Mouse (Mus musculus): ENCODE results near the gene Ptprn. TPM values are rescaled to one million over a fixed set of nuclear protein-coding genes. Genes with fewer than 3 reads are reported as not detected.

Gene Ptprn
- polyA plus RNA-seq, 1 experiment from 2014 or later: 3.6 TPM

- H3K36me3 ChIP-seq: no peaks in the 10 kb centered on the region
- no peak within 1 kb of the TSS for H3K9ac ChIP-seq
- no peak within 1 kb of the TSS for H3K4me2 ChIP-seq (replicated peaks)
- 10% methylated on average over 13 of the region's 13 CpGs for WGBS
- H3K27ac ChIP-seq: no peak within 1 kb of the TSS
- no peak within 1 kb of the TSS for H3K4me3 ChIP-seq (replicated peaks)
- no peaks in the 10 kb centered on the region for H3K9me3 ChIP-seq
- H3K4me1 ChIP-seq (replicated peaks): no peaks in the 10 kb centered on the region
- ATAC-seq: no peak
- peaks cover 15% of the 10 kb centered on the region for H3K27me3 ChIP-seq (replicated peaks)
These were observed 13.9 kb upstream of the Ptprn start, which contains the start of gene Resp18 for GRCm38 (mm10) chr1:75278228-75278627. TSS of gene Resp18 (minus strand) at chr1:75278415.

- H3K4me2 ChIP-seq (replicated peaks): no peak overlapping the region
- peaks cover 15% of the 10 kb centered on the region for H3K27me3 ChIP-seq (replicated peaks)
- no peak overlapping the region for H3K27ac ChIP-seq
- 6% methylated on average over 23 of the region's 23 CpGs for WGBS
- no peak overlapping the region for H3K4me3 ChIP-seq (replicated peaks)
- ATAC-seq: no peak
- H3K36me3 ChIP-seq: no peaks in the 10 kb centered on the region
- H3K4me1 ChIP-seq (replicated peaks): no peaks in the 10 kb centered on the region
- no peak overlapping the region for H3K9ac ChIP-seq
- H3K9me3 ChIP-seq: no peaks in the 10 kb centered on the region
These were observed 13.2 kb upstream of the Ptprn start for GRCm38 (mm10) chr1:75277195-75278188.

- ATAC-seq: no peak
- H3K36me3 ChIP-seq: no peaks in the 10 kb centered on the region
- H3K27me3 ChIP-seq (replicated peaks): peaks cover 29% of the 10 kb centered on the region
- no peaks in the 10 kb centered on the region; the same call in 1 of the 2 replicates for H3K4me1 ChIP-seq (replicated peaks)
- H3K4me2 ChIP-seq (replicated peaks): peak overlapping the region; percentile 33
- WGBS: 2% methylated on average over 40 of the region's 40 CpGs
- H3K4me3 ChIP-seq (replicated peaks): 0 out of 2 replicates have a peak overlapping the region, but pooled peaks have one; percentile 22
- no peak overlapping the region for H3K27ac ChIP-seq
- no peak overlapping the region for H3K9ac ChIP-seq
- H3K9me3 ChIP-seq: no peaks in the 10 kb centered on the region
These were observed 1.0 kb downstream of the Ptprn start for GRCm38 (mm10) chr1:75262969-75263951.

GRCm38 (mm10) chr1:75261278-75261677 lies 3.0 kb downstream of the Ptprn start:
- Histone ChIP-seq H3K36me3 (no peaks in the 10 kb centered on the region), H3K9ac (no peak overlapping the region), H3K4me3 (replicated peaks) (no peak overlapping the region), H3K9me3 (no peaks in the 10 kb centered on the region), H3K4me2 (replicated peaks) (no peak overlapping the region), H3K4me1 (replicated peaks) (no peaks in the 10 kb centered on the region; the same call in 1 of the 2 replicates), H3K27ac (no peak overlapping the region), H3K27me3 (replicated peaks) (peaks cover 31% of the 10 kb centered on the region)
- ATAC-seq: no peak

GRCm38 (mm10) chr1:75255516-75256046 lies 8.7 kb downstream of the Ptprn start:
- whole genome bisulfite sequencing: 57% methylated on average over 10 of the region's 10 CpGs
- ATAC-seq: no peak

GRCm38 (mm10) chr1:75254625-75255013 lies 9.7 kb downstream of the Ptprn start:
- peaks cover 4% of the 10 kb centered on the region; the same call in 1 of the 2 replicates for H3K4me1 ChIP-seq (replicated peaks)
- ATAC-seq: no peak
- peaks cover 7% of the 10 kb centered on the region; the same call in 1 of the 2 replicates for H3K27me3 ChIP-seq (replicated peaks)
- no peak overlapping the region for H3K4me3 ChIP-seq (replicated peaks)
- H3K36me3 ChIP-seq: no peaks in the 10 kb centered on the region
- no peak overlapping the region for H3K4me2 ChIP-seq (replicated peaks)
- WGBS: 70% methylated on average over 8 of the region's 8 CpGs
- no peaks in the 10 kb centered on the region for H3K9me3 ChIP-seq
- no peak overlapping the region for H3K27ac ChIP-seq
- H3K9ac ChIP-seq: no peak overlapping the region

More at GRCm38 (mm10) chr1:75255516-75256046, 8.7 kb downstream of the Ptprn start:
- Histone ChIP-seq H3K9me3 (no peaks in the 10 kb centered on the region), H3K36me3 (no peaks in the 10 kb centered on the region), H3K9ac (no peak overlapping the region), H3K4me2 (replicated peaks) (no peak overlapping the region), H3K4me1 (replicated peaks) (peaks cover 4% of the 10 kb centered on the region; the same call in 1 of the 2 replicates), H3K27ac (no peak overlapping the region), H3K27me3 (replicated peaks) (peaks cover 7% of the 10 kb centered on the region; the same call in 1 of the 2 replicates), H3K4me3 (replicated peaks) (no peak overlapping the region)

GRCm38 (mm10) chr1:75253849-75254624 lies 10.3 kb downstream of the Ptprn start:
- H3K9ac ChIP-seq: no peak overlapping the region
- H3K4me2 ChIP-seq (replicated peaks): no peak overlapping the region
- no peaks in the 10 kb centered on the region for H3K36me3 ChIP-seq
- WGBS: 58% methylated on average over 16 of the region's 16 CpGs
- no peaks in the 10 kb centered on the region for H3K9me3 ChIP-seq
- H3K4me1 ChIP-seq (replicated peaks): peaks cover 4% of the 10 kb centered on the region; the same call in 1 of the 2 replicates
- no peak for ATAC-seq
- H3K27me3 ChIP-seq (replicated peaks): peaks cover 7% of the 10 kb centered on the region; the same call in 1 of the 2 replicates
- H3K27ac ChIP-seq: no peak overlapping the region
- no peak overlapping the region for H3K4me3 ChIP-seq (replicated peaks)

- H3K4me3 ChIP-seq (replicated peaks): no peak overlapping the region
- peaks cover 8% of the 10 kb centered on the region for H3K4me1 ChIP-seq (replicated peaks)
- no peak for ATAC-seq
- H3K9me3 ChIP-seq: no peaks in the 10 kb centered on the region
- 80% methylated on average over 16 of the region's 16 CpGs for WGBS
- no peak overlapping the region for H3K4me2 ChIP-seq (replicated peaks)
- H3K27me3 ChIP-seq (replicated peaks): peaks cover 7% of the 10 kb centered on the region; the same call in 1 of the 2 replicates
- H3K36me3 ChIP-seq: no peaks in the 10 kb centered on the region
- H3K9ac ChIP-seq: no peak overlapping the region
- H3K27ac ChIP-seq: no peak overlapping the region
These were observed 11.3 kb downstream of the Ptprn start for GRCm38 (mm10) chr1:75253029-75253428.

GRCm38 (mm10) chr1:75252308-75252707 lies 12.0 kb downstream of the Ptprn start:
- no peak for ATAC-seq
- Histone ChIP-seq H3K27me3 (replicated peaks) (peaks cover 7% of the 10 kb centered on the region; the same call in 1 of the 2 replicates), H3K9ac (no peak overlapping the region), H3K27ac (no peak overlapping the region), H3K4me1 (replicated peaks) (peaks cover 13% of the 10 kb centered on the region), H3K4me3 (replicated peaks) (no peak overlapping the region), H3K9me3 (no peaks in the 10 kb centered on the region), H3K4me2 (replicated peaks) (no peak overlapping the region), H3K36me3 (no peaks in the 10 kb centered on the region)
- WGBS: 72% methylated on average over 13 of the region's 13 CpGs

GRCm38 (mm10) chr1:75251112-75251970 lies 13.0 kb downstream of the Ptprn start:
- Histone ChIP-seq H3K9me3 (no peaks in the 10 kb centered on the region), H3K9ac (peak overlapping the region; percentile 18; the same call in 1 of the 2 replicates)

More at GRCm38 (mm10) chr1:75251112-75251970, 13.0 kb downstream of the Ptprn start:
- no peak overlapping the region for H3K27ac ChIP-seq
- H3K4me1 ChIP-seq (replicated peaks): peaks cover 13% of the 10 kb centered on the region
- WGBS: 3% methylated on average over 21 of the region's 22 CpGs
- peak overlapping the region; percentile 53 for H3K4me2 ChIP-seq (replicated peaks)
- H3K27me3 ChIP-seq (replicated peaks): peaks cover 4% of the 10 kb centered on the region; the same call in 1 of the 2 replicates
- H3K4me3 ChIP-seq (replicated peaks): peak overlapping the region; percentile 3; the same call in 1 of the 2 replicates
- no peaks in the 10 kb centered on the region for H3K36me3 ChIP-seq
- ATAC-seq: peak; percentile 84
